ENCODE assay signal across 1 mouse cellular context in genomic region chr4:152325574-152326411, GRCm38 (mm10).
TF ChIP-seq lines count a peak whose summit lies in the region.

Rpl22 (plus strand) TSS chr4:152325742.

TF ChIP-seq in CH12.LX, 34 proteins besides CTCF, POLR2A, EP300 and RAD21 (continued from another document):
- TF ChIP-seq MAZ (IDR thresholded peaks at IDR 0.05; ENCODE audit: low read depth, low read length), result peak; percentile 91
- TF ChIP-seq JUND (conservative IDR thresholded peaks at IDR 0.05; ENCODE audit: low read depth, low read length), result no peak
- TF ChIP-seq POLR2AphosphoS2 (IDR thresholded peaks at IDR 0.05; ENCODE audit: low read depth, low read length), result no peak
- no peak for TF ChIP-seq MAFK (IDR thresholded peaks at IDR 0.05; ENCODE audit: insufficient replicate concordance, low read length)
- no peak for TF ChIP-seq PAX5 (IDR thresholded peaks at IDR 0.05; ENCODE audit: low read length)
- TF ChIP-seq E2F4 (IDR thresholded peaks at IDR 0.05; ENCODE audit: insufficient replicate concordance, low read depth, low read length), result no peak; the same call in 1 of the 2 replicates
- TF ChIP-seq TCF12 (IDR thresholded peaks at IDR 0.05; ENCODE audit: low read depth, low read length), result peak; percentile 87; the same call in 1 of the 2 replicates
- peak; percentile 91 for TF ChIP-seq HCFC1 (IDR thresholded peaks at IDR 0.05; ENCODE audit: low read depth, low read length)
- TF ChIP-seq CHD1 (IDR thresholded peaks at IDR 0.05; ENCODE audit: low read depth, low read length), result peak; percentile 100
- TF ChIP-seq USF1 (IDR thresholded peaks at IDR 0.05; ENCODE audit: low read depth, low read length), result no peak
- no peak for TF ChIP-seq ZNF384 (IDR thresholded peaks at IDR 0.05; ENCODE audit: low read depth, low read length)
- TF ChIP-seq USF2 (conservative IDR thresholded peaks at IDR 0.05; ENCODE audit: low read depth, low read length), result no peak
- peak; percentile 89 for TF ChIP-seq BHLHE40 (IDR thresholded peaks at IDR 0.05; ENCODE audit: low read depth, low read length)
- no peak for TF ChIP-seq ZKSCAN1 (IDR thresholded peaks at IDR 0.05; ENCODE audit: borderline replicate concordance, low read depth, low read length)
